Mouse (Mus musculus) intestine, embryonic 14.5 days (tissue): ENCODE results near the gene Nudt8. TPM values are rescaled to one million over a fixed set of nuclear protein-coding genes. Genes with fewer than 3 reads are reported as not detected.
A peak's percentile ranks its signal among the peaks of the same experiment; 100 is the strongest.

Source experiments
- ATAC-seq: fragments of 200-750 bp; cut with Nextera tagmentation; replicated peaks from 2 replicates; pipeline ENCODE4 v1.8.0; 2017; ENCODE audit warnings: low read depth, moderate number of reproducible peaks, moderate TSS enrichment, moderate library complexity; ENCODE audit not compliant: low FRiP score, low TSS enrichment
- DNase-seq: peaks from one replicate; pipeline ENCODE4 v3.0.0-alpha.2; 2018; ENCODE audit warnings: low spot score
- H3K27ac ChIP-seq: fragments of 300-500 bp; sonication (generic); 2 replicates; pipeline ENCODE4 v1.5.1; 2014; ENCODE audit warnings: low read depth, mild to moderate bottlenecking, control low read depth
- H3K27me3 ChIP-seq: fragments of 300-500 bp; sonication (generic); replicated peaks from 2 replicates; pipeline ENCODE4 v1.6.1; 2014; ENCODE audit warnings: low read length, control low read depth; ENCODE audit not compliant: control insufficient read depth, insufficient read depth
- H3K36me3 ChIP-seq: fragments of 300-500 bp; sonication (generic); 2 replicates; pipeline ENCODE4 v1.6.1; 2014; ENCODE audit warnings: low read length, control low read depth; ENCODE audit not compliant: control insufficient read depth, insufficient read depth
- H3K4me1 ChIP-seq: fragments of 300-500 bp; sonication (generic); replicated peaks from 2 replicates; pipeline ENCODE4 v1.6.1; 2014; ENCODE audit warnings: low read length, control low read depth, mixed read lengths; ENCODE audit not compliant: control insufficient read depth, insufficient read depth
- H3K4me2 ChIP-seq: fragments of 300-500 bp; sonication (generic); 2 replicates; pipeline ENCODE4 v1.6.1; 2014; ENCODE audit warnings: low read length
- H3K4me3 ChIP-seq: fragments of 300-500 bp; sonication (generic); 2 replicates; pipeline ENCODE4 v1.5.1; 2014; ENCODE audit warnings: low read depth, low read length, control low read depth, mixed read lengths
- H3K9ac ChIP-seq: fragments of 300-500 bp; sonication (generic); 2 replicates; pipeline ENCODE4 v1.6.1; 2014; ENCODE audit warnings: mild to moderate bottlenecking, low read length
- H3K9me3 ChIP-seq: fragments of 300-500 bp; sonication (generic); 2 replicates; pipeline ENCODE4 v1.6.1; 2016; ENCODE audit warnings: low read length, control low read depth; ENCODE audit not compliant: control insufficient read depth
- WGBS: fragments of 180-500 bp; shearing (Covaris S2); extraction: QIAGEN DNeasy Blood & Tissue Kit; methylation state at CpG from one replicate; pipeline ENCODE4 v1.1.7; 2014; 5-methylcytosine and 5-hydroxymethylcytosine counted together
- polyA plus RNA-seq: library from polyadenylated mRNA; unstranded; fragments of >200 nt; fragmentation: Nextera tagmentation; extraction: Ambion mirVana; gene quantifications from 2 replicates; pipeline ENCODE4 v1.2.1, GENCODE M21; 2014

Gene Nudt8
- polyA plus RNA-seq, 1 experiment from 2014 or later, result 42.7 TPM

GRCm38 (mm10) chr19:4013066-4013465, 12.7 kb downstream of the Nudt8 start:
- DNase-seq, result no peak
- Histone ChIP-seq H3K27ac (peak overlapping the region; percentile 59; the same call in 1 of the 2 replicates), H3K4me2 (peak overlapping the region; percentile 56), H3K9me3 (no peaks in the 10 kb centered on the region), H3K27me3 (no peaks in the 10 kb centered on the region), H3K9ac (peak overlapping the region; percentile 29; the same call in 1 of the 2 replicates), H3K4me1 (peaks cover 9% of the 10 kb centered on the region; the same call in 1 of the 2 replicates), H3K36me3 (peaks cover 24% of the 10 kb centered on the region), H3K4me3 (peak overlapping the region; percentile 69)
- ATAC-seq, result no peak; the same call in 1 of the 2 replicates
- WGBS, result 15% methylated on average over 9 of the region's 9 CpGs

- H3K9ac ChIP-seq, result no peak overlapping the region
- H3K4me2 ChIP-seq, result no peak overlapping the region
- DNase-seq (no peak), ATAC-seq (no peak)
- H3K9me3 ChIP-seq, result no peaks in the 10 kb centered on the region
- H3K36me3 ChIP-seq, result peaks cover 7% of the 10 kb centered on the region
- H3K4me3 ChIP-seq, result no peak overlapping the region
- no peaks in the 10 kb centered on the region for H3K27me3 ChIP-seq
- peaks cover 14% of the 10 kb centered on the region for H3K4me1 ChIP-seq
- no peak overlapping the region for H3K27ac ChIP-seq
These were observed 14.4 kb downstream of the Nudt8 start for GRCm38 (mm10) chr19:4014802-4015201.

- Histone ChIP-seq H3K27me3 (no peaks in the 10 kb centered on the region), H3K36me3 (no peaks in the 10 kb centered on the region; the same call in 1 of the 2 replicates)
These were observed 15.3 kb downstream of the Nudt8 start for GRCm38 (mm10) chr19:4015635-4016034.

GRCm38 (mm10) chr19:4017921-4018587, 17.7 kb downstream of the Nudt8 start:
- Histone ChIP-seq H3K4me2 (no peak overlapping the region), H3K27ac (no peak overlapping the region), H3K9ac (no peak overlapping the region), H3K4me1 (peaks cover 4% of the 10 kb centered on the region; the same call in 1 of the 2 replicates), H3K27me3 (no peaks in the 10 kb centered on the region), H3K36me3 (no peaks in the 10 kb centered on the region), H3K4me3 (no peak overlapping the region), H3K9me3 (no peaks in the 10 kb centered on the region)
- ATAC-seq (no peak), DNase-seq (no peak)
- 67% methylated on average over 10 of the region's 10 CpGs for WGBS

More at GRCm38 (mm10) chr19:4015635-4016034, 15.3 kb downstream of the Nudt8 start:
- no peak for ATAC-seq
- H3K9me3 ChIP-seq, result no peaks in the 10 kb centered on the region
- H3K4me1 ChIP-seq, result peaks cover 14% of the 10 kb centered on the region
- no peak overlapping the region for H3K4me3 ChIP-seq
- H3K9ac ChIP-seq, result no peak overlapping the region
- 63% methylated on average over 5 of the region's 5 CpGs for WGBS
- H3K27ac ChIP-seq, result no peak overlapping the region
- H3K4me2 ChIP-seq, result no peak overlapping the region
- no peak for DNase-seq

GRCm38 (mm10) chr19:4018743-4019583, 18.6 kb downstream of the Nudt8 start:
- H3K4me3 ChIP-seq, result no peak overlapping the region
- H3K27me3 ChIP-seq, result no peaks in the 10 kb centered on the region
- WGBS, result 31% methylated on average over 18 of the region's 18 CpGs
- H3K4me1 ChIP-seq, result peaks cover 4% of the 10 kb centered on the region; the same call in 1 of the 2 replicates
- DNase-seq, result peak; percentile 74
- no peak overlapping the region for H3K27ac ChIP-seq
- no peak overlapping the region for H3K9ac ChIP-seq
- H3K4me2 ChIP-seq, result no peak overlapping the region
- ATAC-seq, result peak; percentile 77
- H3K9me3 ChIP-seq, result no peaks in the 10 kb centered on the region
- no peaks in the 10 kb centered on the region for H3K36me3 ChIP-seq

GRCm38 (mm10) chr19:4023185-4023584, 22.8 kb downstream of the Nudt8 start:
- H3K9ac ChIP-seq, result no peak overlapping the region
- no peak for DNase-seq
- no peak overlapping the region for H3K27ac ChIP-seq
- no peak overlapping the region for H3K4me3 ChIP-seq
- H3K4me2 ChIP-seq, result no peak overlapping the region
- no peaks in the 10 kb centered on the region for H3K9me3 ChIP-seq
- H3K27me3 ChIP-seq, result no peaks in the 10 kb centered on the region
- 69% methylated on average over 7 of the region's 7 CpGs for WGBS
- H3K36me3 ChIP-seq, result no peaks in the 10 kb centered on the region
- peaks cover 4% of the 10 kb centered on the region; the same call in 1 of the 2 replicates for H3K4me1 ChIP-seq
- ATAC-seq, result no peak

- DNase-seq, result no peak
- Histone ChIP-seq H3K27me3 (no peaks in the 10 kb centered on the region), H3K36me3 (no peaks in the 10 kb centered on the region)
These were observed 27.2 kb downstream of the Nudt8 start for GRCm38 (mm10) chr19:4027576-4027975.

GRCm38 (mm10) chr19:4032668-4033067, 32.3 kb downstream of the Nudt8 start:
- WGBS, result 64% methylated on average over 7 of the region's 7 CpGs
- Histone ChIP-seq H3K9ac (no peak overlapping the region), H3K27ac (no peak overlapping the region; the same call in 1 of the 2 replicates), H3K4me1 (peaks cover 8% of the 10 kb centered on the region; the same call in 1 of the 2 replicates), H3K9me3 (no peaks in the 10 kb centered on the region), H3K4me3 (no peak overlapping the region), H3K4me2 (no peak overlapping the region), H3K36me3 (peaks cover 5% of the 10 kb centered on the region; the same call in 1 of the 2 replicates), H3K27me3 (no peaks in the 10 kb centered on the region)
- DNase-seq, result no peak
- no peak for ATAC-seq

More at GRCm38 (mm10) chr19:4027576-4027975, 27.2 kb downstream of the Nudt8 start:
- Histone ChIP-seq H3K9ac (no peak overlapping the region), H3K4me2 (no peak overlapping the region), H3K4me1 (no peaks in the 10 kb centered on the region), H3K4me3 (no peak overlapping the region), H3K9me3 (no peaks in the 10 kb centered on the region), H3K27ac (no peak overlapping the region)
- no peak for ATAC-seq
